Mouse (Mus musculus): ENCODE results near the gene Mllt10. TPM values are rescaled to one million over a fixed set of nuclear protein-coding genes. Genes with fewer than 3 reads are reported as not detected.
A peak's percentile ranks its signal among the peaks of the same experiment; 100 is the strongest.

Mllt10 gene
- polyA plus RNA-seq, 1 experiment from 2014 or later = 40.8 TPM

Small RNAs within 50 kb of the gene (microRNA-seq; reads per million reads assigned to microRNA genes)
- gene Gm23638 (ENCODE audit: borderline number of aligned reads) = not detected
- gene Mir7655 (ENCODE audit: borderline number of aligned reads) = 18.3 reads per million, percentile 19 among the genes with 10 or more reads in this experiment

Other genes with a start within 250 kb of the Mllt10 start
- gene H2al2a, start 58.3 kb upstream of the Mllt10 start, polyA plus RNA-seq (2014; fragmentation: Nextera tagmentation; extraction: Ambion mirVana) = not detected in 2 replicates
- gene A930004D18Rik, start 17.5 kb upstream of the Mllt10 start, polyA plus RNA-seq (2014; fragmentation: Nextera tagmentation; extraction: Ambion mirVana) = 6.6 and 9.2 TPM in 2 replicates
- 15.5 and 16.9 TPM in 2 replicates for gene Skida1, start 6.2 kb upstream of the Mllt10 start, polyA plus RNA-seq (2014; fragmentation: Nextera tagmentation; extraction: Ambion mirVana)